Mouse (Mus musculus) heart, adult 2 months (tissue): ENCODE results near the gene Bap1.

Experiments
- CTCF ChIP-seq: fragments of 200-600 bp; IDR thresholded peaks from 2 replicates; pipeline ENCODE4 v1.8.1; 2022; ENCODE audit warnings: antibody characterized with exemption, mild to moderate bottlenecking, moderate library complexity
- EP300 ChIP-seq: fragments of 200-500 bp; IDR thresholded peaks from 2 replicates; pipeline ENCODE4 v1.6.1; 2011; ENCODE audit warnings: low read depth, low read length, control low read depth; ENCODE audit not compliant: insufficient read depth
- POLR2A ChIP-seq: fragments of 200-500 bp; IDR thresholded peaks from 2 replicates; pipeline ENCODE4 v1.6.1; 2011; ENCODE audit warnings: mild to moderate bottlenecking, low read depth, low read length, control low read depth; ENCODE audit not compliant: insufficient read depth

GRCm38 (mm10) chr14:31268301-31269001 lies 17.2 kb downstream of the Bap1 start:
- TF ChIP-seq CTCF (no peak), POLR2A (no peak), EP300 (no peak)
